ENCODE assay signal across 9 mouse cellular contexts in genomic region chr2:32495185-32495726, GRCm38 (mm10). TPM values are rescaled to one million over a fixed set of nuclear protein-coding genes. Genes with fewer than 3 reads are reported as not detected.
DNase-seq lines count a peak whose midpoint lies in the region; ATAC-seq and TF ChIP-seq lines count a peak whose summit lies in the region.
"Had no signal": no experiment of that assay in that cellular context is flagged by ENCODE, and none has a peak within 500 bp of the region (broad histone marks: within the 10 kb centered on the region; RNA-seq: fewer than 3 reads in every experiment).

No protein-coding gene starts in this region.

- TF ChIP-seq CTCF in bone marrow macrophage, adult 2 months (IDR thresholded peaks at IDR 0.05; ENCODE audit: low read depth, low read length) = no peak

- no peaks in the 10 kb centered on the region for H3K27me3 ChIP-seq in forebrain, embryonic 14.5 days (replicated peaks; ENCODE audit: control insufficient read depth, insufficient read depth, low read length)
- H3K27me3 ChIP-seq in hindbrain, embryonic 11.5 days (ENCODE audit: control insufficient read depth, insufficient read depth, low read length) = no peaks in the 10 kb centered on the region
- H3K27me3 ChIP-seq: limb, embryonic 15.5 days had no signal

- H3K9ac ChIP-seq in forebrain, embryonic 14.5 days (ENCODE audit: low read length) = no peak overlapping the region
- H3K9ac ChIP-seq in hindbrain, embryonic 11.5 days (ENCODE audit: low read depth, low read length) = no peak overlapping the region; the same call in 1 of the 2 replicates
- H3K9ac ChIP-seq: limb, embryonic 15.5 days had no signal

- no peak overlapping the region for H3K4me2 ChIP-seq in forebrain, embryonic 14.5 days (ENCODE audit: low read length)
- H3K4me2 ChIP-seq in hindbrain, embryonic 11.5 days (replicated peaks; ENCODE audit: low read depth, low read length) = no peak overlapping the region
- H3K4me2 ChIP-seq: limb, embryonic 15.5 days had no signal

- H3K9me3 ChIP-seq in forebrain, embryonic 14.5 days (replicated peaks; ENCODE audit: control insufficient read depth, low read length) = 0 out of 2 replicates have a peak, but pooled peaks cover 6% of the 10 kb centered on the region
- no peaks in the 10 kb centered on the region for H3K9me3 ChIP-seq in hindbrain, embryonic 11.5 days (ENCODE audit: control insufficient read depth, low read length)
- H3K9me3 ChIP-seq: limb, embryonic 15.5 days had no signal

- peaks cover 10% of the 10 kb centered on the region; the same call in 1 of the 2 replicates for H3K4me1 ChIP-seq in bone marrow macrophage, adult 2 months (ENCODE audit: control insufficient read depth, insufficient read depth, low read length)
- no peaks in the 10 kb centered on the region for H3K4me1 ChIP-seq in forebrain, embryonic 14.5 days (ENCODE audit: control insufficient read depth, insufficient read depth, low read length)
- no peaks in the 10 kb centered on the region for H3K4me1 ChIP-seq in hindbrain, embryonic 11.5 days (replicated peaks; ENCODE audit: control insufficient read depth, insufficient read depth, low read length)
- H3K4me1 ChIP-seq: limb, embryonic 15.5 days had no signal

- H3K36me3 ChIP-seq in forebrain, embryonic 14.5 days (ENCODE audit: control insufficient read depth, insufficient read depth, low read length) = no peaks in the 10 kb centered on the region
- H3K36me3 ChIP-seq in hindbrain, embryonic 11.5 days (ENCODE audit: control insufficient read depth, insufficient read depth, low read length) = no peaks in the 10 kb centered on the region
- H3K36me3 ChIP-seq: limb, embryonic 15.5 days had no signal

- no peak for TF ChIP-seq POLR2A in bone marrow macrophage, adult 2 months (IDR thresholded peaks at IDR 0.05; ENCODE audit: borderline replicate concordance, low read depth, low read length)

- DNase-seq in B cell, adult 2 months = peak; percentile 79 to 83
- DNase-seq in kidney, adult 9 months = peak; percentile 59
- peak; percentile 87 for DNase-seq in lung, postnatal 25 days (ENCODE audit: low spot score)
- no peak for DNase-seq in cerebellum, postnatal 25 days
- DNase-seq in forebrain, embryonic 14.5 days (ENCODE audit: low spot score) = no peak
- no peak for DNase-seq in hindbrain, embryonic 11.5 days (ENCODE audit: low spot score)
- DNase-seq in layer of hippocampus, adult 9-10 months (ENCODE audit: low spot score) = no peak

- no peak overlapping the region for H3K27ac ChIP-seq in bone marrow macrophage, adult 2 months (ENCODE audit: insufficient read depth, low read depth, low read length)
- no peak overlapping the region for H3K27ac ChIP-seq in forebrain, embryonic 14.5 days (ENCODE audit: low read depth, low read length)
- H3K27ac ChIP-seq in hindbrain, embryonic 11.5 days (ENCODE audit: low read depth, low read length) = no peak overlapping the region
- H3K27ac ChIP-seq: limb, embryonic 15.5 days had no signal

- no peak for ATAC-seq in forebrain, embryonic 14.5 days
- no peak for ATAC-seq in hindbrain, embryonic 11.5 days (ENCODE audit: low FRiP score)

- 83% methylated on average over 20 of the region's 20 CpGs for WGBS in forebrain, embryonic 14.5 days
- 81% methylated on average over 20 of the region's 20 CpGs for WGBS in hindbrain, embryonic 11.5 days

- peak overlapping the region; percentile 45 for H3K4me3 ChIP-seq in bone marrow macrophage, adult 2 months (ENCODE audit: insufficient read depth, low read length)
- no peak overlapping the region for H3K4me3 ChIP-seq in forebrain, embryonic 14.5 days (ENCODE audit: low read depth, low read length)
- no peak overlapping the region for H3K4me3 ChIP-seq in hindbrain, embryonic 11.5 days (ENCODE audit: low read depth, low read length)
- H3K4me3 ChIP-seq: limb, embryonic 15.5 days had no signal

RNA-seq across cellular contexts. Expression of gene Fam102a, which starts 39.9 kb away (rescaled TPM):
- 4.7 and 5.3 TPM in 2 replicates for polyA plus RNA-seq in bone marrow macrophage, adult 2 months (2012; ENCODE audit: insufficient read depth, insufficient read length, missing spikeins)
- 4.4 and 5.2 TPM in 2 replicates for polyA plus RNA-seq in forebrain, embryonic 14.5 days (2014; fragmentation: Nextera tagmentation; extraction: Ambion mirVana)
- polyA plus RNA-seq in hindbrain, embryonic 11.5 days (2014; fragmentation: Nextera tagmentation; extraction: Ambion mirVana) = 9.0 and 9.2 TPM in 2 replicates

RNA-seq across cellular contexts. Expression of gene Slc25a25, which starts 44.0 kb away (rescaled TPM):
- polyA plus RNA-seq in bone marrow macrophage, adult 2 months (2012; ENCODE audit: insufficient read depth, insufficient read length, missing spikeins) = 4.8 and 6.9 TPM in 2 replicates
- 30.4 and 34.2 TPM in 2 replicates for polyA plus RNA-seq in forebrain, embryonic 14.5 days (2014; fragmentation: Nextera tagmentation; extraction: Ambion mirVana)
- 19.5 and 28.4 TPM in 2 replicates for polyA plus RNA-seq in hindbrain, embryonic 11.5 days (2014; fragmentation: Nextera tagmentation; extraction: Ambion mirVana)

RNA-seq across cellular contexts. Expression of gene Naif1, which starts 45.0 kb away (rescaled TPM):
- 5.5 and 6.0 TPM in 2 replicates for polyA plus RNA-seq in bone marrow macrophage, adult 2 months (2012; ENCODE audit: insufficient read depth, insufficient read length, missing spikeins)
- polyA plus RNA-seq in forebrain, embryonic 14.5 days (2014; fragmentation: Nextera tagmentation; extraction: Ambion mirVana) = 5.3 and 5.4 TPM in 2 replicates
- 5.2 and 6.0 TPM in 2 replicates for polyA plus RNA-seq in hindbrain, embryonic 11.5 days (2014; fragmentation: Nextera tagmentation; extraction: Ambion mirVana)

Comparison
In these comparisons a context has a peak if more than half of its experiments do, and no peak if none do; other contexts are left out.
1. DNase-seq: peak in B cell, adult 2 months (2 of 2), kidney, adult 9 months (single experiment) and lung, postnatal 25 days (single experiment); none in cerebellum, postnatal 25 days (0 of 2), forebrain, embryonic 14.5 days (single experiment), hindbrain, embryonic 11.5 days (single experiment) and layer of hippocampus, adult 9-10 months (single experiment).